Mouse (Mus musculus): ENCODE data around the gene Mapk1ip1l. TPM values are rescaled to one million over a fixed set of nuclear protein-coding genes. Genes with fewer than 3 reads are reported as not detected.
A peak's percentile ranks its signal among the peaks of the same experiment; 100 is the strongest.
"Not testable (repeated sequence)": the region's sequence is repeated elsewhere in the genome, so short reads cannot be mapped to it uniquely, and the experiment has no call there.

The Mapk1ip1l gene
- total and polyA plus RNA-seq, 2 experiments from 2014 or later = 36.3 to 51.0 TPM

DNA sequence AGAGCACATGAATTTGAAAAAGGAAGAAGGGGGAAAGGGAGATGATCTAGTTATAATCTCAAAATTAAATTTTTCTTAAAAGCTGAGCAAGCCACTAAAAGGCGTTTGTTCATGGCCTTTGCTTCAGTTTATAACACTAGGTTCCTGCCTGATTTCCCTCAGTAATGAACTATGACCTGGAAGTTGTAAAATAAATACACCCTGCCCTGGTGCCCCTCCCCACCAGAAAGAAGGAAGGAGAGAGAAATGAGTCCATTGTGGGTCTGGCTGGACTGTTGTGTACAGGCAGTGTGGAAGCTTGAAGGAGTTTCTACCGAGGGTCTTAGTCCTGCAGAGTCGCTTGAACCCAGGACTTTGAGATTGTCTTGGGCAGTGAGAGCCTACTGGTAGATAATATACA lies 9.6 kb downstream of the Mapk1ip1l start:
- H3K27me3 ChIP-seq (ENCODE audit: insufficient read depth, low read length) = no peaks in the 10 kb centered on the region
- ATAC-seq (ENCODE audit: low FRiP score) (no peak), DNase-seq (ENCODE audit: low spot score) (no peak)
- H3K4me1 ChIP-seq (ENCODE audit: insufficient read depth, low read length) = no peaks in the 10 kb centered on the region
- H3K4me3 ChIP-seq (ENCODE audit: low read depth, low read length) = no peak overlapping the region
- no peaks in the 10 kb centered on the region for H3K9me3 ChIP-seq (ENCODE audit: low read length)
- no peak for TF ChIP-seq CTCF (IDR thresholded peaks at IDR 0.05)
- H3K4me2 ChIP-seq (ENCODE audit: low read depth, low read length, poor library complexity, severe bottlenecking) = no peak overlapping the region
- WGBS = 87% methylated on average over 3 of the region's 3 CpGs
- H3K9ac ChIP-seq (replicated peaks; ENCODE audit: low read length, poor library complexity, severe bottlenecking) = no peak overlapping the region
- H3K27ac ChIP-seq (ENCODE audit: low read depth, low read length) = no peak overlapping the region
- H3K36me3 ChIP-seq (ENCODE audit: insufficient read depth, low read length) = peaks cover 18% of the 10 kb centered on the region

DNA sequence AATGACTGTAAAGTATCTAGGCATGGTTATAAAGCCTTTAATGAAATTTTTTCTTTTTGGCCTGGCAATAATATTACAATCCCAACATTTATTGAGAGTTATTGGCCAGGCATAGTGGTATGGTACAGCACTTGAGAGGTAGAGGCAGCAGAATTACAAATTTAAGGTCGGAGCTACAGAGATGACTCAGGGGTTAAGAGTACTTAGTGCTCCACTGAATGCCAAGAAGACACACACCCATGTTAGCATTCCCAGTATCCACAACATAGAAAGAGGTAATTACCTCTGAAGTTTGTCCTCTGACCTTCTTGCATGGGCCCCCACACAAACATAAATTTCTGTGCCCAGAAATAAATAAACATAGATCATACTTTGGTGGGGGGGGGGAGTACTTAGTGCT lies 11.0 kb downstream of the Mapk1ip1l start:
- no peaks in the 10 kb centered on the region for H3K4me1 ChIP-seq (ENCODE audit: insufficient read depth, low read length)
- DNase-seq (ENCODE audit: low spot score) (no peak), ATAC-seq (ENCODE audit: low FRiP score) (no peak)
- H3K36me3 ChIP-seq (ENCODE audit: insufficient read depth, low read length) = peaks cover 20% of the 10 kb centered on the region
- H3K9me3 ChIP-seq (ENCODE audit: low read length) = no peaks in the 10 kb centered on the region
- H3K4me2 ChIP-seq (ENCODE audit: low read depth, low read length, poor library complexity, severe bottlenecking) = no peak overlapping the region
- no peak for TF ChIP-seq CTCF (IDR thresholded peaks at IDR 0.05)
- no peaks in the 10 kb centered on the region for H3K27me3 ChIP-seq (ENCODE audit: insufficient read depth, low read length)
- H3K9ac ChIP-seq (replicated peaks; ENCODE audit: low read length, poor library complexity, severe bottlenecking) = no peak overlapping the region
- WGBS = 97% methylated on average over 1 of the region's 1 CpGs
- no peak overlapping the region for H3K4me3 ChIP-seq (ENCODE audit: low read depth, low read length)
- no peak overlapping the region for H3K27ac ChIP-seq (ENCODE audit: low read depth, low read length)

DNA sequence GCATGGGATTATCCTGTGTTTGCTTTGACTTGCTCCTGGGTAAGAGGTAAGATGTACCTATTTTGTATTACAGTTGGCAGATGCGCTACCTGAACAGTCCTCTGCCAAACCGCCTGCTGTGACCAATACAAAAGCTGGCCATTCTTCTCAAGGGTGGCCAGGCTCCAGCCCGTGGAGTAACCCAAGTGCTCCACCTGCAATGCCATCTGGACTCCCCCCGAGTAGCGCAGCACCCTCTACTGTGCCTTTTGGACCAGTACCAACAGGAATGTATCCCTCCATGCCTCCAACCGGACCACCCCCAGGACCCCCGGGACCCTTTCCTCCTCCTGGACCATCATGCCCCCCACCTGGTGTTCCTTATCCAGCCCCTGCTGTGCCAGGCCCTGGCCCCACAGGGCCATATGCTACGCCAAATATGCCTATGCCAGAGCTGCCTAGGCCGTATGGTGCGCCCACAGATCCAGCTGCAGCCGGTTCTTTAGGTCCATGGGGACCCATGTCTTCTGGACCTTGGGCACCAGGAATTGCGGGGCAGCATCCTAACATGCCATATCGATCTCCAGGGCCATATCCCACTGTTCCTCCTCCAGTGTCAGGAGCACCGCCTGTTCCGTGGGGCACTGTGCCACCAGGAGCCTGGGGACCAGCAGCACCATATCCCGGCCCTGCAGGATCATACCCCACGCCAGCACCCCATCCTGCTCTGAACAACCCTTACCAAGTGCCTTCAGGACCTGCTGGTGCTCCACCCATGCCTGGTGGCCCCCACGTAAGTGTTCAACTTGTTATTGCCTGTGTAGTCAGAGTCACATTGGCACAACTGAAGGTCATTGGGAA lies 12.5 kb downstream of the Mapk1ip1l start:
- WGBS = 90% methylated on average over 18 of the region's 18 CpGs
- Histone ChIP-seq H3K4me2 (ENCODE audit: low read depth, low read length, poor library complexity, severe bottlenecking) (no peak overlapping the region), H3K27ac (ENCODE audit: low read depth, low read length) (no peak overlapping the region), H3K27me3 (ENCODE audit: insufficient read depth, low read length) (no peaks in the 10 kb centered on the region), H3K9ac (replicated peaks; ENCODE audit: low read length, poor library complexity, severe bottlenecking) (no peak overlapping the region), H3K9me3 (ENCODE audit: low read length) (no peaks in the 10 kb centered on the region), H3K4me3 (ENCODE audit: low read depth, low read length) (no peak overlapping the region), H3K36me3 (ENCODE audit: insufficient read depth, low read length) (peaks cover 20% of the 10 kb centered on the region), H3K4me1 (ENCODE audit: insufficient read depth, low read length) (no peaks in the 10 kb centered on the region)
- 0 out of 2 replicates have a peak, but pooled peaks have one; percentile 27 for ATAC-seq (ENCODE audit: low FRiP score)
- TF ChIP-seq CTCF (IDR thresholded peaks at IDR 0.05) = no peak
- no peak for DNase-seq (ENCODE audit: low spot score)

DNA sequence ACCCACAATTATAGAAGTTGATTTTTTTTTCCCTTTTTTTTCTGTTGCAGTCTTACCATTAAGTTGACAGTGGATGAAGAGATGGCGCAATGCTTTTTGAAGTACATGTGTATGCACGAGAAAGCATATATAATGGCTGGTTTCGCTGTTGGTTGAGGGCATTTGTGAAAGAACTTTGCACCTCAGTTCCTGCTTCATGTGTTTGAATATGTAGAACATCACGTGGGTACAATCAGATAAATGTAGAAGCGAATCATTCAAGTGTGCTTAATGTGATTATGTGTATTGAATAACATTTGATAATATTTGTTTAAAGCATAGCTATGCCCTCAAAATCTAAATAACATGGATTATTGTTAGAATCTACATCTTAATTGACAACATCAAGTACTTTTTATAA lies 21.3 kb downstream of the Mapk1ip1l start:
- Histone ChIP-seq H3K36me3 (ENCODE audit: insufficient read depth, low read length) (peaks cover 5% of the 10 kb centered on the region; the same call in 1 of the 2 replicates), H3K27me3 (ENCODE audit: insufficient read depth, low read length) (no peaks in the 10 kb centered on the region), H3K9ac (replicated peaks; ENCODE audit: low read length, poor library complexity, severe bottlenecking) (no peak overlapping the region), H3K9me3 (ENCODE audit: low read length) (no peaks in the 10 kb centered on the region), H3K27ac (ENCODE audit: low read depth, low read length) (no peak overlapping the region), H3K4me1 (ENCODE audit: insufficient read depth, low read length) (no peaks in the 10 kb centered on the region), H3K4me2 (ENCODE audit: low read depth, low read length, poor library complexity, severe bottlenecking) (no peak overlapping the region), H3K4me3 (ENCODE audit: low read depth, low read length) (no peak overlapping the region)
- 89% methylated on average over 5 of the region's 5 CpGs for WGBS
- DNase-seq (ENCODE audit: low spot score) (no peak), ATAC-seq (ENCODE audit: low FRiP score) (no peak)
- TF ChIP-seq CTCF (IDR thresholded peaks at IDR 0.05) = no peak

DNA sequence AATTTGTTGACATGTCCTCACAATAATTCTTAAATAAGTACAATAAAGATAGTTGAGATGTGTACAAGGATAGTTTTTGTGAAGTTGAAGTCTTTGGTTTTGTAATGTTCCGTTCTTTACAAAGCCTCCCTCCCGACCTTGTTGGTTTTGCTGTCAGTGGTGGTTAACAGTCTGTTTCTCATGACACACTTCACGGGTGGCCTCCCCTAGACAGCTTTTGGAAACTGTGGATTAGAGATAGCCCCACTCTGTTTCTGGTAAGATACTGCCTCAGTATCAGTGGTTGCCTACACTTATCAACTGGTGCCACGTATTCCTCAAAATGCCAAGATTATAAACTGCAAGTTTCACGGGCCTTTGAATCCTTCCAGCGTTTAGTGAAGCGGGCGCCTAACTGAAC lies 23.5 kb downstream of the Mapk1ip1l start:
- not testable (repeated sequence) for H3K27me3 ChIP-seq (ENCODE audit: insufficient read depth, low read length); H3K4me2 ChIP-seq (ENCODE audit: low read depth, low read length, poor library complexity, severe bottlenecking)
- WGBS = 95% methylated on average over 6 of the region's 8 CpGs

DNA sequence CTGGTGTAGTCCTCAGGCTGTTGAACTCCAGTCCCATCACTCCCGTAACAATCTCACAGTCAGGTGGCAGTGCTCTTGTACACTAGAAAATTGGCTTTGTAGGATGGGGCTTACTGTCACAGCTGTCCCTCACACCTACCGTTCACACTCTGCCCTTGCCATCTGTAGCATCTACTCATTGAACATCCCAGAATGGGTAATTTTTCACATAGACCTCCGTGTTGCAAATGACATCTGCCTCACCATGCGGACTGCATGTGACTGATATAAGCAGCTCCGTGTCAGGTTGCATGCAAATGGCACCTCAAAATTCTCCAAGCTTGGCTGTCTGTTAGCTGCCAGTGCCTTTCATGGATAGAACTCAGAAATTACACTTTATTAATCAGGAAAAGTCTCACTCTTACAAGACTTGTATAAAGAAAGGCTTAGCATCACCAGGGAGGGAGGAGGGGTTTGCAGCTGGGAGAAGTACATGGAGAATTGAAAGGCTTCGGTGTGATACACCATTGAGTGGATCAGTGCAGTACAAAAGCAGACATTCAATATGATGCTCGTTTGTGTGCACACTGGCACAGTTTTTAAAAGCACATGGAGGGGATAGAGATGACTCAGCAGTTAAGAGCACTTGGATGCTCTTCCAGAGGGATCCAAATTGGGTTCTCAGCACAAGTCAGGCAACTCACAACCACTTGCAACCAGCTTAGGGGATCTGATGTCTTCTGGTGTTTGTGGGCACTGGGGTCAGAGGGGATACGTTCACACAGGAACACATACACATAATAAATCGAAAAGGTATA lies 28.1 kb downstream of the Mapk1ip1l start:
- Histone ChIP-seq H3K4me1 (ENCODE audit: insufficient read depth, low read length) (no peaks in the 10 kb centered on the region), H3K4me2 (ENCODE audit: low read depth, low read length, poor library complexity, severe bottlenecking) (no peak overlapping the region), H3K9ac (replicated peaks; ENCODE audit: low read length, poor library complexity, severe bottlenecking) (no peak overlapping the region), H3K27ac (ENCODE audit: low read depth, low read length) (no peak overlapping the region), H3K4me3 (ENCODE audit: low read depth, low read length) (no peak overlapping the region), H3K36me3 (ENCODE audit: insufficient read depth, low read length) (no peaks in the 10 kb centered on the region), H3K27me3 (ENCODE audit: insufficient read depth, low read length) (no peaks in the 10 kb centered on the region), H3K9me3 (ENCODE audit: low read length) (no peaks in the 10 kb centered on the region)
- ATAC-seq (ENCODE audit: low FRiP score) (no peak), DNase-seq (ENCODE audit: low spot score) (no peak)
- WGBS = 85% methylated on average over 9 of the region's 9 CpGs
- TF ChIP-seq CTCF (IDR thresholded peaks at IDR 0.05) = no peak

More for the DNA sequence above, 23.5 kb downstream of the Mapk1ip1l start:
- not testable (repeated sequence) for H3K36me3 ChIP-seq (ENCODE audit: insufficient read depth, low read length); H3K27ac ChIP-seq (ENCODE audit: low read depth, low read length); DNase-seq (ENCODE audit: low spot score); ATAC-seq (ENCODE audit: low FRiP score); H3K9me3 ChIP-seq (ENCODE audit: low read length); H3K4me3 ChIP-seq (ENCODE audit: low read depth, low read length); H3K4me1 ChIP-seq (ENCODE audit: insufficient read depth, low read length); H3K9ac ChIP-seq (replicated peaks; ENCODE audit: low read length, poor library complexity, severe bottlenecking)
